Mouse (Mus musculus) layer of hippocampus, adult 8-10 months (tissue): Measurements from ENCODE around the gene Adamts16. TPM values are rescaled to one million over a fixed set of nuclear protein-coding genes. Genes with fewer than 3 reads are reported as not detected.

Experiments
- DNase-seq, 2 experiments: peaks; one replicate each; pipeline ENCODE4 v3.0.0; 2022; ENCODE audit warnings: low spot score in 2 of 2
- total RNA-seq, 4 experiments: library from RNA; stranded (reverse); gene quantifications; 2 replicates each; pipeline ENCODE4 v1.2.4; 2022

Gene Adamts16
- total RNA-seq, 4 experiments from 2014 or later: 2.4 to 2.8 (median 2.7) TPM

- DNase-seq: peak in 1 of 2 experiments; percentile 43
These were observed 74.1 kb downstream of the Adamts16 start for GRCm38 (mm10) chr13:70767462-70767861.

- no peak for DNase-seq
These were observed 76.9 kb downstream of the Adamts16 start for GRCm38 (mm10) chr13:70764682-70765081.

GRCm38 (mm10) chr13:70762586-70762985 lies 79.0 kb downstream of the Adamts16 start:
- no peak for DNase-seq

DNA sequence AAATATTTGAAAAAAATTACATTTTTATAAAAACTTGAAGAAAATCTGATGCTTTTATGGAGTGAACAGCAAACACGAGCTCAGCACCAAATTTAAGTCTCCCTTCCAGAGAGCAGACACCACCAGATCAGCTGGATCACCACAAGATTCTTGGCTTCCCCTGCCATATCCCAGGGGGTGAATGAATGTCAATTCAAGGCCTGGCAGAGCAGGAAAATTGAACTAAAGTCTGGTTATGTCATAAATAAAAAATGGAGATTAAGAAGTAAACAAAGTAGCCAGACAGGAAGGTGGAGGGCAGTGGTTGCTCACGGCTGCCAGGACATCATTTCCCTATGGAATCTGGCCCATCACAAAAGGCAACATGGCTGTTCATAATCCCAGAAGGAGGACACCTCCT lies 80.3 kb downstream of the Adamts16 start:
- no peak for DNase-seq

GRCm38 (mm10) chr13:70760186-70760585 lies 81.4 kb downstream of the Adamts16 start:
- no peak for DNase-seq

- DNase-seq: no peak
These were observed 95.2 kb downstream of the Adamts16 start for GRCm38 (mm10) chr13:70746294-70747008.

DNA sequence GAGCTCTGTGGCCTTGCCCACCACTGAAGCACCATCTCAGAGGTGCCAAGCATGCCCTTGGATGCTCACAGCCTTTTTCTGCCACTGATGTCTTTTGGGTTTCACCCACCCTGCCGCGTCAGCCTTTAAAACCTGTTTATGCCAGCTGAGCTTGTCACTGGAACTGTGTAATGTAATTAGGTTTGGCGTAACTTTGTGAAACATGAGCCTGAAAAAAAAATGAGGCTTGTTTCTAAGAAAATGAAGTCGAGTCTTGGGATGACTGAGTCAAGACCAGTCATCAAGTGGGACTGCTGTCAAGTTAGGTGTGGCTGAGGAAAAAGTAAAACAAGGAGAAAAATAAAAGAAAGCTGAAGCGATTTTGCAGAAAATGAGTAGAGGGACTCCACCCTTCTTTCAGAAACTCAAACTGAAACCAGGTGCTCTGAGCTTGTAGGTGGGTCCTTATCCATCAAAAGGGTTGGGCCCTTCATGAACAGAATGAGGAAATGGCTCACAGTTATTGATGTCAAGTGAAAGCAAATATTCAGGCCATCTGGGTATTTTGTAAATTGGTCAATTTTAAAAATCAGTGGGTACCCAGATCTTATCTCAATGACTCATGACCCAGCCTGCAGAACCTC lies 97.1 kb downstream of the Adamts16 start:
- DNase-seq: no peak

DNA sequence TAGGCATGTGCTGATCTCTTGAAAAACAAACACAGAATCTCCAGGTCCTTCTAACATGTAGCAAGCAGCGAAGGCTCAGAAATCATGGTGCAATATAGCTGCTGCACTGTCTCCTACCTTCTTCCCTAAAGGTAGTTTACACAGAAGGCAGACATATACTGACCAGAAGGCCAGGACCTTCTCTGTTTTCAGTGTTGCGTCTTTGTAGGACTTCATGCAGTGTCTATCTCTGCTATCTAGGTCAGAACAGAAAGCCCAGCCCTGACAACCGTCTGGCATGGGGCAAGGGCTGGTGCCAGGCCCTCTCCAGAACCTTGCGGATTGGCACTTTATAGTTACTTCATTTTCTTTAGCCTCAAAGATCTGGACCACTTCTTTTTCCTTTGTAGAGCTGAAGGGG lies 98.9 kb downstream of the Adamts16 start:
- no peak for DNase-seq

GRCm38 (mm10) chr13:70740281-70741240 lies 101.0 kb downstream of the Adamts16 start:
- DNase-seq: no peak

- no peak for DNase-seq
These were observed 102.8 kb downstream of the Adamts16 start for GRCm38 (mm10) chr13:70738781-70739180.

- DNase-seq: no peak
These were observed 105.2 kb downstream of the Adamts16 start for GRCm38 (mm10) chr13:70736409-70736808.

DNA sequence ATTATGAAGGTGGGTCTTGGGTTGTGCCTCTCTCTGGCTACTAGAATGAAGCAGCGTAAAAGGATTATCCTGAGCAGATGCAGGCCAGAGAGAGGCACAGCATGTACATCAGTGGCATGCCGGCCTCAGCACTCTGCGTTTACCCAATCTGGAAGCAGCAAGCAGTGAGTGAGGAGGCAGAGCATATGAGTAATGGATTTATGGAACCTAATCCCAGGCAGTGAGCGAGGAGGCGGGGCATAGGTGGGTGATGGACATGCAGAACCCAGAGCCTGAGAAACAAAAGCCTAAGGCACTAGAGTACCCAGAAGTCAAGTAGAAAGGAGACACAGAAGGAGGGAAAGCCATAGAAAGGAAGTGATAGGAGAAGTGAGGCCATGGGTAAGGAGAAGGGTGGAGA lies 107.0 kb downstream of the Adamts16 start:
- DNase-seq: no peak

DNA sequence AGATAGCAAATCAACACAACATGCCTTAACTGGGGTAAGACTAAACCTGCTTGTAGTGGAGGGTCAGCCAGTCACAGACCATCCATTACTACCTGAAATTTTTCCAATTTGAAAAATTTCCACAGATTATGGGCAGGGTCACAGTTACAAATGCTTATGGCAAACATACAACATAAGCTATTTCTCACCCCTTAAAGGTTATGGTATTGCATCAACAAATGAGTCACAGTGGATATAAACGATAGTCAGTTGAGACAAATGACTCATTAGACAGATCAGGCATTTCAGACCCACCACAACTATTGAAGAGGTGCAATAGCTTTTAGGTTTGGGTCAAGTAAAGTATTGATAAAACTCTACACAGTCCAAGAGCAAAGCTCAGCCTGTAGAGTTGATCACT lies 107.7 kb downstream of the Adamts16 start:
- no peak for DNase-seq

DNA sequence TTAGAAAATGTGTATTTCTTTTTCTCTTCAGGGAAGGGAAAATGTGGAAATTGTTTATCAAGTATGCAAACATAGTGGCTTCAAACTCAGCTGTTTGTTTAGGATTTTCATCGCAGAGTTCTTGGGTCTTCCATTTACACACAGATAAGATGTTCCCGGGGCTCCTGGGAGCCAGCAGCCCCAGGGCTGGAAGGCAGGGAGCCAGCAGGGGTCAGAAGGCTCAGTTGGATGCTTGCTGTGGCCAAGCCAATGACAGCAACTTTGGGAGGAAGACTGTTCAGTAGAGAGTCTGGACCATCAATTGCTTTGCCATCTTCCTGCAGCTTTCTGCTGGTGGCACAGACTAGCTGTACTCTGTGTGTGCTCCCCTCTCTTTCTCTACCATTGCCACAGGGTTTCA lies 108.4 kb downstream of the Adamts16 start:
- DNase-seq: no peak

- no peak for DNase-seq
These were observed 108.8 kb downstream of the Adamts16 start for GRCm38 (mm10) chr13:70732781-70733180.

- no peak for DNase-seq
These were observed 110.3 kb downstream of the Adamts16 start for GRCm38 (mm10) chr13:70731349-70731748.

DNA sequence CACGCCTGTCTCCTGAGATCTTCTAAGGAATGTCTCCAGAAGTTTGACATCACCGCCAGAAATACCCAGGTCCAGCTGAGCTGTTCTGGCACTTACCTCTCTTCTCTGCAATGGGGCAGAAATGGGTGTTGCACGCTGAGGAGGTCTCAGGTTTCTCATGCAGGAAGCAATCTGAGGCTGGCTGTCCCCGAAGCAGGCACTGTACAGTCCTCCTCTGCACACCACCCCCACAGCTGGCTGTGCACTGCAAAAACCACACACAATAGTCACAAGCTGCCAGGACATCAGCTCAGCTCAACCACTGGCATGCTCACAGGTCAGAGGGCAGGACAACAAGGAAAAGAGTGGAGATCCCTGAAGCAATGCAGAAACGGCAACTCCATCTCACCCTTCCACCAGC lies 111.6 kb downstream of the Adamts16 start:
- no peak for DNase-seq

GRCm38 (mm10) chr13:70726249-70726648 lies 115.4 kb downstream of the Adamts16 start:
- DNase-seq: no peak

DNA sequence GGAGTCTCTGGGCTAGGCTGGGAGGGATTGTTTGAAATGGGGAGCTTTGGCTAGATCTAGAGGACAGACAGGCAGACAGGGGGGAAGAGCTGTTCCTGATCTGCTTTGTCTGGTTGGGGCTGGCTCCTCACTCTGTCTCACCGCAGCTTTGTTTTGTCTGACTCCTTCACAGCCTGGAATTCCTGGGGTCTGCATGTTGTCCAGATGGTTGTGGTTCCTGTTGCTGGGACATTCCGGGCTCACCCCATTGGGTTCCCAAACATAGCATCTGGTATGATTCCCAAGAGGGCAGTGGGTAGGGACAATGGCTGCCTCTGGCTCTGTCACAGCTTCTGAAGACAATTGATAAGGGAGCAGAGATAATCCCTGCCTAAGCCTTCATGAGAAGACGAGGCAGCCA lies 117.0 kb downstream of the Adamts16 start:
- no peak for DNase-seq

DNA sequence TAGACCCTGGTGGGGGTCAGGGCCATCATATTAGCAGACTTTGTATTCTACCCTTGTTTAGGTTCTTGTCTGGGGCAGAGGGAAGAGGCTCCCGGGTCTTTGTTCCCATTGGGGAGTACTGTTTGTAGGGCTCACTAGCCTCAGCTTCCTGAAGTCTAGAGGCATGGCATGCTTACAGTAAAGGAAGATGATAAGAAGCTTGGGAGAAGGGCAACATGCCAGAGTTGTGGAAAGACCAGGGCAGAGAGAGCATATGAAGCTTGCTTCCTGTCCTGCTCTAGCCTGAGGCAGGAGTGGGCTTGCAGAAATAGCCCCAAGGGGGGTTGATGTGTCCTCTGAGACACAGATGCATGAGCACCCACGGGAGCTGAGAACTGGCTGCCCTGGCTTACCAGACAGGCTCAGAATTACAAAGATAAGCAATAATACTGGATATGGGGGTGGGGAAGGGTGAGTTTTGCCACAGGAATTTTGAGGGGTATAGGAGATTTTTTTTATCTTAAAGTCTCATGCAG lies 117.4 kb downstream of the Adamts16 start:
- DNase-seq: no peak

DNA sequence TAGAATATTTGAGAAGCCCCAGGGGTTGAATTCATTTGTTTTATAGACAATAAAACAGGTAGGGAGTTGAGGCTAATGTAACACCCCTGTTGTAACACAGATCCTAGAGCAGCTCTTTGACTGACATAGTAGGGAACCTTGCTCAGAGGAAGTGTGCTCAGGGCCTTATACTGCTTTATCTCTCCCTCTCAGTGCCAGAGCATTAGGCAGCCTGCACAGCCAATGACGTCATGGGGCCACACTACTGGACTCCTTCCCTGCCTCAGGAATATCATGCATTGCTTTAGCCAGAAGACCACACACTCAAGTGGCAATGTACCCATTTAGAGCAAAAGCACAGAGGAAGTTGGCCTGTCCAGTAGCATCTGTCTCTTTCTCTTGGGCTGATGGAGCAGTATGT lies 121.6 kb downstream of the Adamts16 start:
- DNase-seq: no peak

DNA sequence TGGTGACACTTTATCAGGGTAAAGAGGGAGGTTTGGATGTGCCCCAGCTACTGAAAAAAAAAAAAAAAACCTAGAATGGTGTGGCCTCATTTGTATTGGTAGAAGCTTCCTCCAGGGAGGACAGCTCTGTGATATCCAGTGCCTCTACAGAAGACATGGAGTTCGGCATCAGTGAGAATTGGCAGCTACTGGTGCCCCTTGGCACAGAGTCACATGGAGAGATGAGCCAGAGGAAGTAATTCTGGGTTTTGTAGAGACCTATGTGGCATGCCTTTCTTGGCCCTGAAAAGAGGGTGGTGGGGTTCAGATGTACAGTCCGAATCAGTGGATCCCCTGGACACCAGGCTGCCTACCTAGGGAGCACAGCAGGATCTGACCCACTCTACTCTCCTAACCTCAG lies 122.8 kb downstream of the Adamts16 start:
- no peak for DNase-seq
